Mouse (Mus musculus) forebrain, embryonic 12.5 days (tissue): ENCODE measurements around the gene D430041D05Rik. TPM values are rescaled to one million over a fixed set of nuclear protein-coding genes. Genes with fewer than 3 reads are reported as not detected.
A peak's percentile ranks its signal among the peaks of the same experiment; 100 is the strongest.

Source experiments
- ATAC-seq: fragments of 200-750 bp; cut with Nextera tagmentation; 2 replicates; pipeline ENCODE4 v1.8.0; 2017; ENCODE audit warnings: moderate TSS enrichment; ENCODE audit not compliant: low FRiP score
- H3K27ac ChIP-seq: fragments of 300-500 bp; sonication (generic); 2 replicates; pipeline ENCODE4 v1.5.1; 2016; ENCODE audit warnings: mild to moderate bottlenecking
- H3K27me3 ChIP-seq: fragments of 300-500 bp; sonication (generic); 2 replicates; pipeline ENCODE4 v1.6.1; 2016; ENCODE audit warnings: mild to moderate bottlenecking
- H3K36me3 ChIP-seq: fragments of 300-500 bp; sonication (generic); replicated peaks from 2 replicates; pipeline ENCODE4 v1.6.1; 2016; ENCODE audit warnings: mild to moderate bottlenecking
- H3K4me1 ChIP-seq: fragments of 300-500 bp; sonication (generic); 2 replicates; pipeline ENCODE4 v1.6.1; 2016
- H3K4me2 ChIP-seq: fragments of 300-500 bp; sonication (generic); 2 replicates; pipeline ENCODE4 v1.6.1; 2016; ENCODE audit warnings: mild to moderate bottlenecking, moderate library complexity
- H3K4me3 ChIP-seq: fragments of 300-500 bp; sonication (generic); replicated peaks from 2 replicates; pipeline ENCODE4 v1.5.1; 2016; ENCODE audit warnings: mild to moderate bottlenecking
- H3K9ac ChIP-seq: fragments of 300-500 bp; sonication (generic); 2 replicates; pipeline ENCODE4 v1.6.1; 2016; ENCODE audit warnings: mild to moderate bottlenecking
- H3K9me3 ChIP-seq: fragments of 300-500 bp; sonication (generic); 2 replicates; pipeline ENCODE4 v1.6.1; 2016
- WGBS: fragments of 180-500 bp; shearing (Covaris S2); methylation state at CpG from one replicate; pipeline ENCODE4 v1.1.7; 2016; 5-methylcytosine and 5-hydroxymethylcytosine counted together
- polyA plus RNA-seq: library from polyadenylated mRNA; unstranded; fragments of >200 nt; fragmentation: Nextera tagmentation; extraction: Ambion mirVana; gene quantifications from 2 replicates; pipeline ENCODE4 v1.2.1, GENCODE M21; 2016

D430041D05Rik gene
- polyA plus RNA-seq, 1 experiment from 2014 or later, result 4.5 TPM

DNA sequence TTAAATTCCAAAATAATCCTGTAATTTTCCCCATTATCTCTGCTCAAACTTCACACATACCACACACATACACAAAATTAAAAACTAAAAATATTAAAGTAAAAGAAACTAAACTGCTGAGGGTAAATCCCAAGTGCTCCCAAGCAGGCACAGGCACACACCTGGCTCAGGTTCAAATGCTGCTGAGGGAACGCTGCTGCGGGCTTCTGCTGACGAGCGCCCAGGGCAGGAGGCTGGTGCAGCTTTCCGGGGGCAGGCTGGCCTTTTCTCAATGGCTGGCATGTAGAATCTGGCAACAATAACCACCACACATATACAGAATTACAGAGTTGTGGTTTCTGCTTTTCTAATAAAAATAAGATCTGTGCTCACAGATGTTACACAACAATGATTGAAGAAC, 19.8 kb upstream of the D430041D05Rik start:
- 94% methylated on average over 5 of the region's 5 CpGs for WGBS
- H3K27ac ChIP-seq, result no peak overlapping the region
- no peak overlapping the region for H3K4me2 ChIP-seq
- peaks cover 39% of the 10 kb centered on the region for H3K36me3 ChIP-seq
- H3K4me3 ChIP-seq, result no peak overlapping the region
- H3K4me1 ChIP-seq, result no peaks in the 10 kb centered on the region
- H3K9ac ChIP-seq, result no peak overlapping the region
- no peaks in the 10 kb centered on the region for H3K27me3 ChIP-seq
- H3K9me3 ChIP-seq, result no peaks in the 10 kb centered on the region
- no peak for ATAC-seq

- Histone ChIP-seq H3K4me2 (no peak overlapping the region), H3K36me3 (peaks cover 17% of the 10 kb centered on the region), H3K27ac (no peak overlapping the region), H3K4me3 (no peak overlapping the region), H3K9ac (no peak overlapping the region), H3K4me1 (no peaks in the 10 kb centered on the region), H3K27me3 (no peaks in the 10 kb centered on the region), H3K9me3 (no peaks in the 10 kb centered on the region)
- no peak for ATAC-seq
- 84% methylated on average over 3 of the region's 3 CpGs for WGBS
These were observed 15.3 kb upstream of the D430041D05Rik start for GRCm38 (mm10) chr2:104426112-104426511.

DNA sequence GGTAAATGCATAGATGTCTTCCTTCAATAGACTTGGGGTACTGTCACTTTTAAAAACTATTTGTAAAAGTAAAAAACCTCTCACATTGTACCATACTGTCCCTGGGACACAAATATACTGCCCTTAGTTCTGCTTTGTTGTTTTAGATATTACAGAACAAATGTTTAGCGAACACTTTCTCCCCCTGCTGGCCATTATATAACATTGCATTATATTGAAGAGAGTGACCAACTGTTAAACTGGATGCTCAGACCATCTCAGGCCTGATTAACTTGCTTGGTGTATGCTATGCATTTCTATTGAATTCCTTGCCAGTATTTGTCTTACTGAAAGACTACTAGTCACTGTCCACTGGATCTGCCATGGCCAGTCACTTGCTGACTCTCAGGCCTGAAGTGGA, 11.4 kb upstream of the D430041D05Rik start:
- Histone ChIP-seq H3K9ac (no peak overlapping the region), H3K4me1 (no peaks in the 10 kb centered on the region), H3K4me3 (no peak overlapping the region), H3K9me3 (no peaks in the 10 kb centered on the region), H3K27ac (no peak overlapping the region), H3K36me3 (no peaks in the 10 kb centered on the region), H3K27me3 (no peaks in the 10 kb centered on the region), H3K4me2 (no peak overlapping the region)
- peak; percentile 27; the same call in 1 of the 2 replicates for ATAC-seq
- WGBS, result 4% methylated on average over 1 of the region's 1 CpGs

- Histone ChIP-seq H3K4me1 (no peaks in the 10 kb centered on the region), H3K27me3 (no peaks in the 10 kb centered on the region), H3K4me2 (no peak overlapping the region), H3K36me3 (no peaks in the 10 kb centered on the region), H3K27ac (no peak overlapping the region), H3K9me3 (no peaks in the 10 kb centered on the region), H3K4me3 (no peak overlapping the region), H3K9ac (no peak overlapping the region)
- no peak for ATAC-seq
- WGBS, result 86% methylated on average over 4 of the region's 4 CpGs
These were observed 10.0 kb upstream of the D430041D05Rik start for GRCm38 (mm10) chr2:104420805-104421204.

DNA sequence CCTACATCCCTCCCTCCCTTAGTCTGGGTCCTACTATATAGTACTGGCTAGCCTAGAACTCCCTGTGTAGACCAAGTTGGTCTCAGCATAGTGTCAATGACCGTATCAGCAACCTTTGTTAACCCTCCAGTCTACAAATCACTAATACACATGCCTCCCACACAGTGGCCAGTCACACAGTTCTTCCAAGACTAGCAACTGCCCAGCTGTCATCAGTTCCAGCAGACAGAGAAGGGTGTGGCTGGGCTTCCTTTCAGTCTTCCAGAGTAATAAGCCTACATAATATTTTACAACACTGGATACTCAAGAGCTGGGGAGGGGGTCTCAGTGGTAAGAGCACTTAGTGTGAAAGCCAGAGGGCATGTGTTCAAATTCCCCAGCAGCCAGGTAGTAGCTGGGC, 9.2 kb upstream of the D430041D05Rik start:
- H3K9ac ChIP-seq, result no peak overlapping the region
- no peaks in the 10 kb centered on the region for H3K4me1 ChIP-seq
- WGBS, result 95% methylated on average over 1 of the region's 1 CpGs
- no peaks in the 10 kb centered on the region for H3K9me3 ChIP-seq
- no peak for ATAC-seq
- H3K27me3 ChIP-seq, result no peaks in the 10 kb centered on the region
- no peak overlapping the region for H3K27ac ChIP-seq
- H3K4me2 ChIP-seq, result no peak overlapping the region
- no peak overlapping the region for H3K4me3 ChIP-seq
- no peaks in the 10 kb centered on the region for H3K36me3 ChIP-seq

DNA sequence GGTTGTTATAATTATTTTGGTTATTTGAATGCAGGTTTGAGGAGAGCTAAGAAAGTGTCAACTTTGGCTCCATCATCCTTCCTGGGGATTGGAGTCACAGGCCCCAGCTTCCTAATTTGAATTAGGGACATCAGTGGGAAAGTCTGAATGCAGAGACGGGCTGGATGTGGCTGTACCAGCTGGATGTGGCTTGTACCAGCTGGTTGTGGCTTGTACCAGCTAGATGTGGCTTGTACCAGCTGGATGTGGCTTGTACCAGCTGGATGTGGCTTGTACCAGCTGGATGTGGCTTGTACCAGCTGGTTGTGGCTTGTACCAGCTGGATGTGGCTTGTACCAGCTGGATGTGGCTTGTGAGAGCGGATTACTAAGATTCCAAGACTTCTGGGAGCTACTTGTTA, 8.6 kb upstream of the D430041D05Rik start:
- no peak overlapping the region for H3K4me2 ChIP-seq
- no peaks in the 10 kb centered on the region for H3K36me3 ChIP-seq
- no peaks in the 10 kb centered on the region for H3K4me1 ChIP-seq
- H3K9me3 ChIP-seq, result no peaks in the 10 kb centered on the region
- no peak overlapping the region for H3K27ac ChIP-seq
- ATAC-seq, result no peak
- no peak overlapping the region for H3K9ac ChIP-seq
- no peak overlapping the region for H3K4me3 ChIP-seq
- WGBS, result 76% methylated on average over 2 of the region's 2 CpGs
- H3K27me3 ChIP-seq, result no peaks in the 10 kb centered on the region

DNA sequence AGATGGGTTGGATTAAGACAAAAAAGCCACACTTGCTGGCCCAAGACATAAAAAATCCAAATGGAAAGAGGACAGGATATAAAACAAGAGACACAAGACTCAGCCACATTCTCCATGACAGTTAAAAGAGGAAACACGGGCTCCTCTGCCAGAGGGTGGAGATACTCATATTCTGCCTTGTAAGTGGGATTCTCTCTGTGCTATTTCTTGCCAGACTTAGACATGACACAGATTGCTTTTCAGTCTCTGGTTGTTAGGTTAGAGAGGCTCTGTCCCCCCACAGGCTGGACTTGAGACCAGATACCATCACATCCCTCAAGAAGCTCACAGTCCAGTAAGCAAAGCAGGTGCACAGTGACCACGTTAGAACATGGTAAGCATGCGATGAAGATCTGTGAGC, 2.2 kb upstream of the D430041D05Rik start:
- Histone ChIP-seq H3K9ac (no peak overlapping the region), H3K4me1 (peaks cover 14% of the 10 kb centered on the region; the same call in 1 of the 2 replicates), H3K27ac (no peak overlapping the region), H3K36me3 (no peaks in the 10 kb centered on the region), H3K4me2 (no peak overlapping the region), H3K4me3 (no peak overlapping the region), H3K9me3 (no peaks in the 10 kb centered on the region), H3K27me3 (peaks cover 38% of the 10 kb centered on the region)
- no peak for ATAC-seq
- WGBS, result 88% methylated on average over 3 of the region's 3 CpGs

GRCm38 (mm10) chr2:104412496-104412895, 1.7 kb upstream of the D430041D05Rik start:
- H3K27ac ChIP-seq, result no peak overlapping the region
- peaks cover 14% of the 10 kb centered on the region; the same call in 1 of the 2 replicates for H3K4me1 ChIP-seq
- H3K9me3 ChIP-seq, result no peaks in the 10 kb centered on the region
- H3K4me3 ChIP-seq, result no peak overlapping the region
- no peak for ATAC-seq
- peaks cover 43% of the 10 kb centered on the region for H3K27me3 ChIP-seq
- H3K9ac ChIP-seq, result no peak overlapping the region
- no peak overlapping the region for H3K4me2 ChIP-seq
- H3K36me3 ChIP-seq, result no peaks in the 10 kb centered on the region
- 50% methylated on average over 4 of the region's 4 CpGs for WGBS

DNA sequence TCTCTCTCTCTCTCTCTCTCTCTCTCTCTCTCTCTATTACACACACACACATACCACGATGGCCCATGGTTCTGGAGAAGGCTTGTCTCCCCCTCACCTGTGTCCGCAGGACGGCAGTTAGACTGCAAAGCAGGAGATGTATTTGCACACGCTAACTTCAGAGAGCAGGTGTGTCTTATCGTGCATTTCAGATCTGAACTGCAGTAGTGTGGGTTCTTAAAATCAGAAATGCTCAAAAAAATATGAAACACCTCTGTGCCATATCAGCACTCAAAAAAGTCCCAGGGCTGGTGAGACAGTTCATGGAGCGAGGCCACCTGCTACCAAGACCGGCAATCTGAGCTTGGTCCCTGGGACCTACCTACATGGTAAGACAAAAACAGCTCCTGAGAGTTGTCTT, 993 bp upstream of the D430041D05Rik start:
- WGBS, result 91% methylated on average over 7 of the region's 7 CpGs
- H3K36me3 ChIP-seq, result no peaks in the 10 kb centered on the region
- H3K27ac ChIP-seq, result no peak overlapping the region
- H3K9ac ChIP-seq, result no peak overlapping the region
- H3K4me3 ChIP-seq, result no peak overlapping the region
- H3K4me2 ChIP-seq, result no peak overlapping the region
- H3K27me3 ChIP-seq, result peaks cover 50% of the 10 kb centered on the region
- H3K9me3 ChIP-seq, result no peaks in the 10 kb centered on the region
- peaks cover 14% of the 10 kb centered on the region; the same call in 1 of the 2 replicates for H3K4me1 ChIP-seq
- no peak for ATAC-seq

- ATAC-seq, result peak; percentile 94
- peaks cover 14% of the 10 kb centered on the region; the same call in 1 of the 2 replicates for H3K4me1 ChIP-seq
- H3K9me3 ChIP-seq, result no peaks in the 10 kb centered on the region
- no peaks in the 10 kb centered on the region for H3K36me3 ChIP-seq
- H3K4me3 ChIP-seq, result peak overlapping the region; percentile 76
- under 1% methylated on average over 111 of the region's 111 CpGs for WGBS
- H3K9ac ChIP-seq, result peak overlapping the region; percentile 85
- peaks cover 54% of the 10 kb centered on the region for H3K27me3 ChIP-seq
- peak overlapping the region; percentile 81 for H3K27ac ChIP-seq
- peak overlapping the region; percentile 92 for H3K4me2 ChIP-seq
These were observed 677 bp downstream of the D430041D05Rik start for GRCm38 (mm10) chr2:104409851-104410821.

- Histone ChIP-seq H3K4me3 (no peak overlapping the region), H3K27me3 (peaks cover 54% of the 10 kb centered on the region), H3K4me2 (peak overlapping the region; percentile 92), H3K9ac (no peak overlapping the region), H3K27ac (no peak overlapping the region), H3K36me3 (no peaks in the 10 kb centered on the region), H3K4me1 (peaks cover 14% of the 10 kb centered on the region; the same call in 1 of the 2 replicates), H3K9me3 (no peaks in the 10 kb centered on the region)
- 71% methylated on average over 7 of the region's 7 CpGs for WGBS
- ATAC-seq, result no peak
These were observed 2.5 kb downstream of the D430041D05Rik start for GRCm38 (mm10) chr2:104408351-104408750.

DNA sequence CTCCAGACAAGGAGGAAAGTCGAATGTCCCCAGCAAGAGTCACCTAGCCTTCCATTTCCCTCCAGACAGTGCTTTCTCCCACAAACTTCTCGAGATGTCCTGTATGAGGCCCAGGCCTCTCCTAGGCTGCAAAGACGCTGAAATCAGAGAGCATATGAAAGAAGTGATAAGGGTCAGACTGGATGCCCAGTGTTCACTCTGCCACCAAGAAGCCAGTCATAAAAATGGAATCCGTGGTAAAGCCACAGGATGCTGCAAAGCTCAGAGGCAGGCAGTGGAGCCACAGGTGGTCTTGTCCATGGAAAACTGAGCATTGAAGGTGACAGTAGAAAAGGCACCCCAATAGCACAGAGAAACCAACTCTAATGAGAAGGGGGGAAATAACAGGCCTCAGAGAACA, 2.9 kb downstream of the D430041D05Rik start:
- ATAC-seq, result no peak
- whole genome bisulfite sequencing, result 64% methylated on average over 4 of the region's 4 CpGs
- H3K4me2 ChIP-seq, result peak overlapping the region; percentile 92; the same call in 1 of the 2 replicates

More for the DNA sequence above, 2.9 kb downstream of the D430041D05Rik start:
- no peak overlapping the region for H3K4me3 ChIP-seq
- no peaks in the 10 kb centered on the region for H3K9me3 ChIP-seq
- peaks cover 54% of the 10 kb centered on the region for H3K27me3 ChIP-seq
- peaks cover 14% of the 10 kb centered on the region; the same call in 1 of the 2 replicates for H3K4me1 ChIP-seq
- H3K9ac ChIP-seq, result no peak overlapping the region
- no peak overlapping the region for H3K27ac ChIP-seq
- H3K36me3 ChIP-seq, result no peaks in the 10 kb centered on the region
